Mouse (Mus musculus): ENCODE measurements around the gene Il1rapl1.

The Il1rapl1 gene

GRCm38 (mm10) chrX:87507997-87508396 lies 607.4 kb downstream of the Il1rapl1 start:
- no peak for DNase-seq

DNA sequence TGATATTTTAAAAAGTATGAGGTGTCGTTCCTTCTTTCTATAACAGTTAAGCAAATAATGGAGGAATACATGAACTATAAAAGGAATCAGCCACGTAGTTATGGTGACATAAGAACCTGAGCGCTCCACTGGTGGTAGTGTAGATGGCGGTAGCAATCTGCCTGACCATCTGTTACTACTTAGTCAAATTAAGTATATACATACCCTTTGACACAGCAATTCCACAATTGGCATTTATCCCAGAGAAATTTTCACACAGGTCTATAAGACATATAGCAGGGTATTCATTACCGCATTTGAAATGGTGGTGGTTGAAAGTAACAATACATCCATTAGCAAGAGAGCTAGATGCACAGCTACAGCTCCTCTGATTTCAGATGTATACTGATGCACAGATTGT lies 612.8 kb downstream of the Il1rapl1 start:
- DNase-seq = no peak

DNA sequence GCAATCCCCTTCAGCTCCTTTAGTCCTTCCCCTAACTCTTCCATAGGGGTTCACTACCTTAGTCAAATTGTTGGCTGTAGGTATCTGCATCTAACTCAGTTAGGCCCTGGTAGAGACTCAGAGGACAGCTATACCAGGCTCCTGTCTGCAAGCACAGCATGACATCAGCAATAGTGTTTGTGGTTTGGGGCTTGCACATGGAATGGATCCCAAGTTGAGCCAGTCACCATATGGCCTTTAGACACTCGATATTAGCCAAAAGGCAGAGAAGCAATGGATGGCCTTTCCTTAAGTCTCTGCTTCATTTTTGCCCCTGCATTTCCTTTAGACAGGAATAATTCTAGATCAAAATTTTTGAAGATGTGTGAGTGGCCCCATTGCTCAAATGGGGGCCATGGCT lies 632.0 kb downstream of the Il1rapl1 start:
- DNase-seq = no peak

GRCm38 (mm10) chrX:87238191-87238590 lies 877.3 kb downstream of the Il1rapl1 start:
- peak; percentile 91 for DNase-seq

DNA sequence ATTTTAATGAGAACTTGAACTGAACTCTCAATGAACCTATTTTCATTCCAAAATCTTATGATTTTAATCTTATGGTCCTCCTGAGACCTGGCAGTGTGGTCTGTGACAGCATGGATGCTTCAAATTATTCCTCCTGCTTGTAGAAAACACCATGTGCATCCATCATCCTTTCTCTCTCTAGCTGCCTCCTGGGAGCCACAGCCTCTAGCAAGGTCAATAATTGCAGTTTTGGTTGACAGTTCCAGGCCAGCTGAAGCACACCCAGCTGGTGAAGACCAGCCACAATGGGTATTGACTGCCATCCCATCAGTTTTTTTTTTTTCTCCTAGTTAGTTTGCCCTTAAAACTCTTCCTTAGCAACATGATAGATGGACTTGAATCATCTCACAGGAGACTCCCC lies 890.2 kb downstream of the Il1rapl1 start:
- peak; percentile 2 for DNase-seq

- DNase-seq = no peak
These were observed 1113.1 kb downstream of the Il1rapl1 start for GRCm38 (mm10) chrX:87002296-87002695.

- DNase-seq = no peak
These were observed 1160.3 kb downstream of the Il1rapl1 start for GRCm38 (mm10) chrX:86955126-86955525.

DNA sequence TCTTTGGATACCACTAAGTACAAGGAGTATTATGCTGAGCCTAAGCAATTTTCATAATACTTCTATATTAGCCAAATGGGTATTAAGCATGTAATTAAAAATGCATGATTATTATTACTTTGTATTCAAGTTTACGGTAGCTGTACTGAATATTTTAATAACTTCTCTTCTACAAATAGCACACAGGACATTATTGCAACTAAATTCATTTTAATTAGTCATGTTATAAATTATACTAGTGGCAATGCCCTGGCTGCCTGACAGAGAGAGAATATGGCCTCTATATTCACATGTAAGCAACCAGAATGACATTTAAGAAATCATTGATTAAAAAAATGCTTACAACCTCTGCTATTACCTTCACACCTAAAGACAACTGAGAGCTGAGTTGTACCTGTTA lies 1160.8 kb downstream of the Il1rapl1 start:
- no peak for DNase-seq

GRCm38 (mm10) chrX:86950940-86951339 lies 1164.5 kb downstream of the Il1rapl1 start:
- no peak for DNase-seq

DNA sequence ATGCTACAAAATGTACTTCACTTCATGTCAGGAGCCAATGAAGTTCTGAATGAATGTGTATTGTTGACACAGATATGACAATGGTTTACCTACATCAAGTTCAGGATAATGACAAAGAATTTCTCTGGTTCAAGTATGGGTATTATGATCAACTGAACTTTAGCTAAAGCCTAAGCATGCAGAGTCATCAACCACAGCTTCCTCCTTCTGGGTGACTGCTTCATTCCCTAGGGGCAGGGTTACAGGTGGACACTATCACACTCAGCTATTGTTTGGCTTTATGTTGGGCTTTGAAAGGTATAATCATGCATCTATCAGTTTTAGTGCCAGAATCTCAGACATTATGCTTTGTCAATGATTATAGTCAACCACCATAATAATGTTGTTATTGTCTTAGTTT lies 1166.3 kb downstream of the Il1rapl1 start:
- DNase-seq = no peak

DNA sequence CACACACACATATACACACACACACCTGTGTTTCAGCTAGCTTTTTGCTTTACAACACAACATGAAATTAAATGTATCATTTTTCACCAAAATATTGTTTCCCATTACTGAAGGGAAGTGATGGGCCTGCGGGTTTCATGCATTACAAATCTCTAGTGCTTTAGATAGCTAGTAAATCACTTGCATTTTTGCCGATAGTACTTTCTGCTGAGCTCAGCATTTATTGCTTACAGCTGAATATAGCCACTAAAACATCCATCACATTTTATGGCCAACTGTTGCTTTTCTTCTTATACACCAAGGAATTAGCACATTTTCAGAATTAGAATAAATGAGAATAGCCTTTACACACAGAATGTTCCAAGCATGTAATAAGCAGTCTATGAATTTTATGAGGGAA lies 1260.6 kb downstream of the Il1rapl1 start:
- no peak for DNase-seq

GRCm38 (mm10) chrX:86808218-86808617 lies 1307.2 kb downstream of the Il1rapl1 start:
- no peak for DNase-seq

- DNase-seq = no peak
These were observed 1312.7 kb downstream of the Il1rapl1 start for GRCm38 (mm10) chrX:86802725-86803124.

DNA sequence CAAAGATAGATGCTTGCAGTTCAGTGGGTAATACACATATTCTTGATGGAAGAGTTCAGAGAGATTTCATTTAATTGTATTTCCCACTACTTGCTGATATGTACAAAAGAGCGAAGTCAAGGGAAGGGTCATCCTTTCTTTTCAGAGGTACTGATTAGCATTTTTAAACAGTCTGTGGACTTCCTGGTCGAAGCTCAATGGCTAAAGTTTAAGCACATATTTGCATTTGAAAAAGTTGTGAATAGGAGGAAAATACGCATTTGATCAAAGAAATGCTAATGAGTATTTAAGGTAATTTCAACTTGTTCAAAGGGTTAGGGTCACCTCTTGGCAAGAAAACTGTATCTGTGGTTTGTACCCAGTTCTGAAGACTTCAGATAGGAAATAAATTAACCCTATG lies 1386.6 kb downstream of the Il1rapl1 start:
- no peak for DNase-seq

Measured in kidney, postnatal 10 days (tissue).